Mouse (Mus musculus) ES-E14 (cell line): ENCODE results near the gene Grm3.

ENCODE experiments used
- CHD2 ChIP-seq: IDR thresholded peaks from 2 replicates; pipeline ENCODE4 v1.6.1; 2014; ENCODE audit warnings: mild to moderate bottlenecking, low read depth, low read length, inconsistent platforms
- HCFC1 ChIP-seq: IDR thresholded peaks from 2 replicates; pipeline ENCODE4 v1.6.1; 2012; ENCODE audit warnings: low read length, inconsistent platforms, borderline replicate concordance; ENCODE audit not compliant: insufficient read depth
- MAFK ChIP-seq: IDR thresholded peaks from 2 replicates; pipeline ENCODE4 v1.6.1; 2014; ENCODE audit warnings: mild to moderate bottlenecking, low read depth, low read length, inconsistent platforms; ENCODE audit not compliant: insufficient read depth
- ZC3H11A ChIP-seq: IDR thresholded peaks from 2 replicates; pipeline ENCODE4 v1.6.1; 2012; ENCODE audit warnings: low read depth, mild to moderate bottlenecking, inconsistent platforms, low read length, borderline replicate concordance
- ZNF384 ChIP-seq: IDR thresholded peaks from 2 replicates; pipeline ENCODE4 v1.6.1; 2012; ENCODE audit warnings: low read depth, low read length, inconsistent platforms

- TF ChIP-seq ZC3H11A = no peak
- no peak for TF ChIP-seq HCFC1
- no peak for TF ChIP-seq MAFK
- TF ChIP-seq CHD2 = no peak
- TF ChIP-seq ZNF384 = no peak
Measured at GRCm38 (mm10) chr5:9661870-9662589, 62.9 kb downstream of the Grm3 start.
